Mouse (Mus musculus) brain, embryonic 14.5 days (tissue): ENCODE data around the gene Cacng2.

Experiments
- CTCF ChIP-seq: fragments of 200-500 bp; IDR thresholded peaks from 2 replicates; pipeline ENCODE4 v1.5.1; 2012; ENCODE audit warnings: inconsistent platforms, mild to moderate bottlenecking, moderate library complexity, borderline replicate concordance; ENCODE audit not compliant: insufficient read depth, insufficient read length; ENCODE audit errors: extremely low read depth
- POLR2A ChIP-seq: fragments of 200-500 bp; IDR thresholded peaks from 2 replicates; pipeline ENCODE4 v1.6.1; 2012; ENCODE audit warnings: mild to moderate bottlenecking, inconsistent platforms, borderline replicate concordance; ENCODE audit not compliant: poor library complexity, insufficient read depth, insufficient read length, severe bottlenecking; ENCODE audit errors: extremely low read depth

- TF ChIP-seq CTCF (no peak), POLR2A (no peak)
Observed at GRCm38 (mm10) chr15:77952921-77953320, 166.9 kb downstream of the Cacng2 start.
